Mouse (Mus musculus) right cerebral cortex, postnatal 14 days (tissue): ENCODE measurements at regions not wholly inside any gene's neighbourhood (a gene's known extent, or its start where the extent isn't known, plus 50 kb on each side); places are given as distances from the start of the nearest gene placed in this dataset.
A peak's percentile ranks its signal among the peaks of the same experiment; 100 is the strongest.
"Not testable (repeated sequence)": the region's sequence is repeated elsewhere in the genome, so short reads cannot be mapped to it uniquely, and the experiment has no call there.

Experiments
- DNase-seq: peaks from one replicate; pipeline ENCODE4 v3.0.0; 2022

DNA sequence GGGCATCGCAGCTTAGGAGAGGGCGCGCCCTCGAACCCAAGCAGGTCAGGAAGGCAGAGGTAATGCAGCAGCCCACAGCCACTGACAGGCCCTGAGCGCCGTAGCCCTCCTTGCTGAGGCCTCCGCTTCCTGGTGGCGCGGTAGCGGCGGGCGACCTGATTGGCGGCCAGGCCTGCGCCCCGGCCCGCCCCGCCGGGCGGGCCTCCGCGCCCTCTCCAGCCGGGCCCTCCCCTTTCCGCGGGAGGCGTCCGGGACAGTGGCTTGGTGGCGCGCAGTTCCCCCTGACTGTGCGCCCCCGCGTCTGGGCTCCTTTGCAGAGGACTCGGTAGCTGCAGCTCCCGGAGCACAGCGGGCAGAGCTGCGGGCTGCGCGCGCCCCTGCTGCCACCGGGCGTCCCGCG, 242.1 kb downstream of the Gm21863 start:
- peak; percentile 2 for DNase-seq

DNA sequence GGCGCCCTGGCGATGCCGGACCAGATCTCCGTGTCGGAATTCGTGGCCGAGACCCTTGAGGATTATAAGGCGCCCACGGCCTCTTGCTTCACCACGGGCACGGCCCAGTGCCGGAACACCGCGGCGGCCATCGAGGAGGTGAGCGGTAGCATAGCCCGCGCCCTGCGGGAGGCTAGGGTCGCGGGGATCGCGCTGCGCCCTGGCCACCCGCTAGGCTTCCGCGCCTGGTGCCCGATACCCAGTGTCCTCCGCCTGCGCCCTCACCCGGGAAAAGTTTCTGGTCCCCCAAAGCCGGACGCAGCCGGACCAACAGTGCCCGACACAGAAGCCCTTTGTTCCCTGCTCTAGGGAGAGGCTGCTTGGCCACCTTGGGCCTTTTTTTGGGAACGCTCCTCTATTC, 242.6 kb downstream of the Gm21863 start:
- not testable (repeated sequence) for DNase-seq

DNA sequence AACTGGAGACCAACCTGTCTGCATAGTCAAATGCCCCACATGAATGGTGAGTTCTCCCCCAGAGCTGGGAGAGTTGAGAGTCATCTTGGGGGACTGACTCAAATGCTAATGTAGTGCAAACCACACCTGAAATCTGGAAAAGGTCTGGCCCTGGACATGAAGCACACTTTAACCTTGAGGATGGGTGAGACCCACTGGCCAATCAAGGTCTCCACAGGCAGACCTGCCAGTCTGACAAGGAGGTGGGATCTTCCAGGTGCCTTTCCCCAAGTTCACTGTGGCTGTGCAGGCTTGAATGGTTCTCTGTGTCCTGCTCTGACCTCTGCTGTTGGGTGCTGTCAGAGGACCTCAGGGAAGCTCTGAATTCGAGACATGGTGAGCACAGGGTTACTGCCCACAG, 269.6 kb downstream of the Gm21863 start:
- not testable (repeated sequence) for DNase-seq

GRCm38 (mm10) chr12:20226831-20227230, 272.5 kb downstream of the Gm21863 start:
- not testable (repeated sequence) for DNase-seq

- not testable (repeated sequence) for DNase-seq
Observed at GRCm38 (mm10) chr12:20227427-20228160, 273.3 kb downstream of the Gm21863 start.

DNA sequence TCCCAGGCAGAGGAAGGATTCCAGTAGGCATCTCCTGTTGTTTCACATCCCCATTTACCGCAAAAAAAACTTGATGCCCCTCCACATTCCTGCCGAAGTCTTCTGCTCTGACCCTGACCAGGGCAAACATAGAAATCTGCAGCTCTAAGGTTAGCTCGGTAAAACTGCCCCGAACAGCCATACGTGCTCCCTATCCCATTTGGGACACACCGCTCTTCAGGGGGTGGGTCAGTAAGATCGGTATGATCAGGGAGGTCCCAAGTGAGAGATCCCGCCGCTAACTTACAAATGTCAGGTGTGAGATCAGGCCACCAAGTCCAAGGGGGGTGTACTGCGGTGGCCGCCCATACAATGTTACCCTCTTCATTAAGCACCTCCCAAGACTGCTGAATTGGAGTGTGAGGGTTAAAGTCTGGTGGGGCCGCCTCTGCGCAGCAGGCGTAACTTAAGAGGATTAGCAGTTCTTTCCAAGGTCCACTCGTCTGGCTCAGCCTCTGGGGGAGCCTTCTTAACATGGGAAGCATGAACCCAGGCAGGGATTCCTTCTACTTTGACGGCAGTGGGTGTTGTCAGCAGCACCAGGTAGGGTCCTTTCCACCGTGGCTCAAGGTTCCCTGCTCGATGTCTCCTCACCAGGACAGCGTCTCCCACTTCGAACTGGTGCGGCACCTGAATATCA, 274.2 kb downstream of the Gm21863 start:
- DNase-seq = not testable (repeated sequence)

DNA sequence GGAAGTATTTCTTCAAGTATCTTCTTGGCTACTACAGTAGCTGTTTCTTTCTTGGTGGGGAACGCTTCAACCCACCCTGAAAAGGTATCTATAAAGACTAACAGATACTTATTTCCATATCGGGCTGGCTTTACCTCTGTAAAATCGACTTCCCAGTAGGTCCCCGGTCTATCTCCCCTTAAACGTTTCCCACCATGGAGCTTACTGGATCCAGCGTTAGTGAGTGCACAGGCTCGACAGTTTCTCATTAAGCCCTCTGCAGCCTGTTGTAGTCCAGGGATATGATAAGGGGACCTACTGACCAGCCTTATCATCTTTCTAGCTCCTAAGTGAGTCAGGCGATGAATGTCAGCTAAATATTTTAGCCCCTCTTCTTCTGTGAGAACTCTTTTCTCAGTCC, 275.1 kb downstream of the Gm21863 start:
- DNase-seq = not testable (repeated sequence)

DNA sequence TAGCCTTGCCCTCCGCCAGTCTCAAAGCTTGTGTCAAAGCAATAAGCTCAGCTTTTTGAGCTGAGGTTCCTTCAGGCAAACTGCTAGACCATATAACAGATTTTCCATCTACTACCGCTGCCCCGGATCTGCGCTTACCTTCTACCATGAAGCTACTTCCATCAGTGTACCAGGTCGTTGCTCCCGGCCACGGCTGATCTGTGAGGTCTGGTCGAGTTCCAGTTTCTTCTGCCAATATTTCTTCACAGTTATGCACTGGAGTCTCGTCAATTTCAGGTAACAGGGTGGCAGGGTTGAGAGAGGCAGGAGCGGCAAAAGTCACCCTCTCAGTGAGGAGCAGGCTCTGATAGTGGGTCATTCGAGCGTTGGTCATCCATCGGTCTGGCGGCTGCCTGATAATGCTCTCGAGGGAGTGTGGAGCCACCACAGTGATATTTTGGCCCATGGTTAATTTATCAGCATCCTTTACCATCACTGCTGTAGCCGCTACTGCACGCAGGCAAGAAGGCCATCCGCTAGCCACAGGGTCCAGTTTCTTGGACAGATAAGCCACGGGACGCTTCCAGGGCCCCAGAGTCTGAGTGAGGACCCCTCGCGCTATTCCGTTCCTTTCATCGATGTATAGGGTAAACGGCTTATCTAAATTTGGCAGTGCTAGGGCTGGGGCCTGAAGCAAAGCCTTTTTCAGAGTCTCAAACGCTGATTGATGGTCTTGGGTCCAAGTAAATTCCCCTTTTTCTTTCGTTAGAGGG, 276.0 kb downstream of the Gm21863 start:
- no peak for DNase-seq

- no peak for DNase-seq
Observed at GRCm38 (mm10) chr12:20230893-20231235, 276.6 kb downstream of the Gm21863 start.

- no peak for DNase-seq
Observed at GRCm38 (mm10) chr12:20231528-20231927, 277.2 kb downstream of the Gm21863 start.

DNA sequence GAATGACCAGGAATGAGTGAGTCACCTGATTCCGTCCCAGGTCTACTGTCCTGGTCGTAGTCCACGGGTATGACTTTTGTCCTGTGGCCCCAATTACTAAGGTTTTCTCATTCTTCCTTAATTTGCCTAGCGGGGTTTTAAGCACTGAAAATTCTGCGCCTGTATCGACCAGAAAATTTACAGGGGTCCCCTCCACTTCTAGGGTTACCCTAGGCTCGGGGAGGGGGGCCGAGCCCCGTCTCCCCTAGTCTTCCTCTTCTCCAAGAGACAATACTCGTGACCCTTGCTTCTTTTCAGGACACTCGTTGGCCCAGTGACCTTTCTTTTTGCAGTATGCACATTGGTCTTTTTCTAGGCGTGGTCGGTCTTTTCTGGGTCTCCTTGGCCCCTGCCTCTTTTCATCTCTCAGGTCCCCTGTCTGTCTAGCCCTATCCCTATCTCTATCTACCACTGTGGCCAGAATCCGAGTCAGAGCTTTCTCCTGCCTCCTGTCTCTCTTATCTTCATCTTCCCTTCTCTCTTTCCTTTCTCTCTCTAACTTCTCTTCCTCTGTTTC, 277.8 kb downstream of the Gm21863 start:
- DNase-seq = no peak

GRCm38 (mm10) chr12:20232746-20233453, 278.6 kb downstream of the Gm21863 start:
- DNase-seq = no peak

DNA sequence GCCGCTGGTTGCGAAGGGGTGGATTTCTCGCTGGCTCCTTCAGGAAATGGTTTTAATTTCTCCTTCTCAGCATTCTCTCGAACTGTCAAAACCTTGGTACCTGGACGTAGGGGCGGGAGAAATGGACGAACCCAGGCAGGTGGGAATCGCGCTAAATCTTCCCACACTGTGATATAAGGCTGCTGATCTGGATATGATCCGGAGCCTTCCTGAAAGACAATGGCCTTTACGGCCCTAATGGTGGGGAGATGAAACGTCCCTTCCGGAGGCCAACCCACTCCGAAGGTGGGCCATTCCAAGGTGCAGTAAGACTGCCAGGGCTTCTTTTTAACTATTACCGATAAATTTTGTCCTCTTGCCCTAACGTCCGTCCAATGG, 279.1 kb downstream of the Gm21863 start:
- DNase-seq = no peak

DNA sequence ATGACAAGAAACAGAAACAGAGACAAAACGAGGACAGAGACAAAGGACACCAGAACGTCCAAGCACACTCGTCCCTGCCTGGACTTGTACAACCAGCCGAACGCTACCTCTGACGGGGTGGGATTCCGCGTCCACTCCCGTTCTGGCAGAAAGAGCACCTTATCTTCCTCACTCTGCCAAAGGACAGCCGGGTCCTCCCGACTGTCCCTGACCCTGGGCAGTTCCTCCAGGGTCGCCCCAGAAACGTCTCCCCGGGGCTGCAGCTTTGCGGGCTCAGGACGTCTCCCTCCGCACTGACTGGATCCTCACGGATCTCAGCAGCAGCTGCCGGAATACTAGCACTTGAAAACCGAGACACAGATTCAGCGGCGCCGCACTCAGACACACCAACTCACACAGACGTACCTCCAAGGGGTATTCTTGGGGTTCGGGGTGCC, 279.6 kb downstream of the Gm21863 start:
- DNase-seq = no peak
